Mouse (Mus musculus) myocyte (in vitro differentiated cells): ENCODE measurements around the gene Hoxd1.

Source experiments
- E2F4 ChIP-seq: IDR thresholded peaks from one replicate; pipeline ENCODE4 v1.6.1; 2011; ENCODE audit warnings: mild to moderate bottlenecking, control low read depth, moderate library complexity; ENCODE audit not compliant: insufficient read depth
- MAX ChIP-seq: IDR thresholded peaks from one replicate; pipeline ENCODE4 v1.6.1; 2011; ENCODE audit warnings: low read depth, mild to moderate bottlenecking, control low read depth
- MYOD1 ChIP-seq, 3 experiments: IDR thresholded peaks; one replicate each; pipeline ENCODE4 v1.6.1; 2011; ENCODE audit warnings: control low read depth in 2 of 3, low read depth in 2 of 3, mild to moderate bottlenecking in 2 of 3, moderate library complexity in 1 of 3; ENCODE audit not compliant: insufficient read length in 2 of 3, control insufficient read depth in 1 of 3
- POLR2A ChIP-seq: IDR thresholded peaks from one replicate; pipeline ENCODE4 v1.6.1; 2011; ENCODE audit warnings: low read depth, mild to moderate bottlenecking, control low read depth, moderate library complexity; ENCODE audit not compliant: insufficient read length
- POLR2AphosphoS2 ChIP-seq: IDR thresholded peaks from one replicate; pipeline ENCODE4 v1.6.1; 2011; ENCODE audit warnings: low read depth, control low read depth; ENCODE audit not compliant: insufficient read length
- USF1 ChIP-seq: IDR thresholded peaks from one replicate; pipeline ENCODE4 v1.6.1; 2011; ENCODE audit warnings: low read depth, mild to moderate bottlenecking, control low read depth, moderate library complexity

- no peak for TF ChIP-seq E2F4
- no peak for TF ChIP-seq POLR2A
- TF ChIP-seq USF1, result no peak
- no peak for TF ChIP-seq MYOD1 (IDR thresholded peaks at IDR 0.05; ENCODE audit: control insufficient read depth in 1 of 3, insufficient read length in 2 of 3, low read depth in 2 of 3)
- TF ChIP-seq POLR2AphosphoS2, result no peak
- no peak for TF ChIP-seq MAX
Measured at GRCm38 (mm10) chr2:74738623-74739475, 23.9 kb upstream of the Hoxd1 start.
